Comparison of ENCODE assay signal across 8 mouse cellular contexts in genomic region chr2:118659998-118660452, GRCm38 (mm10). TPM values are rescaled to one million over a fixed set of nuclear protein-coding genes. Genes with fewer than 3 reads are reported as not detected.
DNase-seq lines count a peak whose midpoint lies in the region; ATAC-seq lines count a peak whose summit lies in the region.

No protein-coding gene starts in this region.

- no peaks in the 10 kb centered on the region for H3K36me3 ChIP-seq in embryonic facial prominence, embryonic 11.5 days (replicated peaks; ENCODE audit: control insufficient read depth, insufficient read depth, low read depth, low read length)
- no peaks in the 10 kb centered on the region for H3K36me3 ChIP-seq in stomach, embryonic 14.5 days (ENCODE audit: control insufficient read depth, insufficient read depth, low read length)

- peak overlapping the region; percentile 26 for H3K4me3 ChIP-seq in embryonic facial prominence, embryonic 11.5 days (ENCODE audit: low read depth, low read length)
- peak overlapping the region; percentile 31 for H3K4me3 ChIP-seq in stomach, embryonic 14.5 days (ENCODE audit: low read depth, low read length)

- DNase-seq in cerebellum, adult 18-20 months, result peak; percentile 43 to 68
- DNase-seq in cerebellum, adult 11-12 months, result no peak
- peak; percentile 65 for DNase-seq in ZHBTc4 (ENCODE audit: low read depth, low spot score)
- peak; percentile 73 for DNase-seq in embryonic facial prominence, embryonic 11.5 days (ENCODE audit: low spot score)
- DNase-seq in heart, postnatal 10 days, result peak; percentile 70 to 76
- DNase-seq in layer of hippocampus, postnatal 10 days (ENCODE audit: low spot score in 2 of 2), result peak; percentile 23 to 56

- peak overlapping the region; percentile 42 for H3K4me2 ChIP-seq in embryonic facial prominence, embryonic 11.5 days (ENCODE audit: low read depth, low read length)
- H3K4me2 ChIP-seq in stomach, embryonic 14.5 days (replicated peaks; ENCODE audit: low read depth, low read length), result peak overlapping the region; percentile 51

- H3K27me3 ChIP-seq in embryonic facial prominence, embryonic 11.5 days (ENCODE audit: control insufficient read depth, insufficient read depth, low read length), result peaks cover 17% of the 10 kb centered on the region
- no peaks in the 10 kb centered on the region for H3K27me3 ChIP-seq in stomach, embryonic 14.5 days (ENCODE audit: control insufficient read depth, insufficient read depth, low read length)

- 2% methylated on average over 4 of the region's 4 CpGs for WGBS in embryonic facial prominence, embryonic 11.5 days
- 0% methylated on average over 4 of the region's 4 CpGs for WGBS in stomach, embryonic 14.5 days

- H3K9ac ChIP-seq in embryonic facial prominence, embryonic 11.5 days (replicated peaks; ENCODE audit: low read length), result peak overlapping the region; percentile 51
- H3K9ac ChIP-seq in stomach, embryonic 14.5 days (replicated peaks; ENCODE audit: low read depth, low read length), result peak overlapping the region; percentile 25; the same call in 1 of the 2 replicates

- H3K4me1 ChIP-seq in embryonic facial prominence, embryonic 11.5 days (ENCODE audit: control insufficient read depth, insufficient read depth, low read length), result peaks cover 6% of the 10 kb centered on the region
- H3K4me1 ChIP-seq in stomach, embryonic 14.5 days (ENCODE audit: control insufficient read depth, insufficient read depth, low read length), result peaks cover 36% of the 10 kb centered on the region

- intact Hi-C loops in heart, postnatal 10 days (cut with DNase I), result no loop called here

- no peaks in the 10 kb centered on the region for H3K9me3 ChIP-seq in embryonic facial prominence, embryonic 11.5 days (replicated peaks; ENCODE audit: control insufficient read depth, low read length)
- H3K9me3 ChIP-seq in stomach, embryonic 14.5 days (ENCODE audit: control insufficient read depth, low read depth, low read length), result no peaks in the 10 kb centered on the region

- peak; percentile 75; the same call in 1 of the 2 replicates for ATAC-seq in embryonic facial prominence, embryonic 11.5 days (replicated peaks; ENCODE audit: insufficient number of reproducible peaks, low FRiP score, low TSS enrichment, low read depth)
- peak; percentile 54 for ATAC-seq in megakaryocyte progenitor cell, adult 5-6 weeks (replicated peaks; ENCODE audit: poor library complexity)
- peak; percentile 68; the same call in 1 of the 2 replicates for ATAC-seq in stomach, embryonic 14.5 days (ENCODE audit: insufficient number of reproducible peaks, insufficient read depth, low FRiP score, low read depth)

- H3K27ac ChIP-seq in embryonic facial prominence, embryonic 11.5 days (replicated peaks; ENCODE audit: low read depth, low read length), result 0 out of 2 replicates have a peak overlapping the region, but pooled peaks have one; percentile 16
- no peak overlapping the region for H3K27ac ChIP-seq in stomach, embryonic 14.5 days (ENCODE audit: low read length)

RNA-seq across cellular contexts. Expression of gene Pak6, which starts 3.1 kb away (rescaled TPM):
- polyA plus RNA-seq in embryonic facial prominence, embryonic 11.5 days (2014; fragmentation: Nextera tagmentation; extraction: Ambion mirVana), result 0.50 and 0.92 TPM in 2 replicates
- total RNA-seq in heart, postnatal 10 days (2021), result 10 to 100 TPM; 13.5 to 15.3 TPM
- total RNA-seq in layer of hippocampus, postnatal 10 days (2021), result 100 to 1,000 TPM; 109 to 120 TPM
- total RNA-seq in megakaryocyte progenitor cell, adult 5-6 weeks (2015), result 0.07 and 0.17 TPM in 2 replicates
- 0.21 and 0.61 TPM in 2 replicates for total RNA-seq in megakaryocyte progenitor cell, adult 5-6 weeks (2017)
- polyA plus RNA-seq in stomach, embryonic 14.5 days (2014; fragmentation: Nextera tagmentation; extraction: Ambion mirVana), result 3.0 and 3.3 TPM in 2 replicates

RNA-seq across cellular contexts. Expression of gene Ankrd63, which starts 43.7 kb away (rescaled TPM):
- 0.04 TPM in 1 of 2 replicates, not detected in the other for polyA plus RNA-seq in embryonic facial prominence, embryonic 11.5 days (2014; fragmentation: Nextera tagmentation; extraction: Ambion mirVana)
- 1 to 10 TPM in 1 of 2 experiments, under 1 TPM in 1; 0.64 to 1.7 TPM for total RNA-seq in heart, postnatal 10 days (2021)
- 1 to 10 TPM; 3.0 to 3.8 TPM for total RNA-seq in layer of hippocampus, postnatal 10 days (2021)
- 0.61 and 0.89 TPM in 2 replicates for total RNA-seq in megakaryocyte progenitor cell, adult 5-6 weeks (2015)
- total RNA-seq in megakaryocyte progenitor cell, adult 5-6 weeks (2017), result 0.33 and 0.84 TPM in 2 replicates
- 0.07 TPM in 1 of 2 replicates, not detected in the other for polyA plus RNA-seq in stomach, embryonic 14.5 days (2014; fragmentation: Nextera tagmentation; extraction: Ambion mirVana)

Comparison
In these comparisons a context has a peak if more than half of its experiments do, and no peak if none do; other contexts are left out.
1. RNA of gene Pak6, which starts 3.1 kb away (total RNA-seq): 109 to 120 TPM in layer of hippocampus, postnatal 10 days and 13.5 to 15.3 TPM in heart, postnatal 10 days; 0.07 to 0.61 TPM in megakaryocyte progenitor cell, adult 5-6 weeks; every median in the first group is over 4 times any median in the second.
2. Peak in every context shown above with its lines, with median percentiles within 50 percentile points of each other: ATAC-seq.